Mouse (Mus musculus) large intestine, adult 2 months (tissue): ENCODE data around the gene Cfap100. TPM values are rescaled to one million over a fixed set of nuclear protein-coding genes. Genes with fewer than 3 reads are reported as not detected.

Experiments used
- DNase-seq: peaks from one replicate; pipeline ENCODE4 v3.0.0-alpha.2; 2012; ENCODE audit warnings: low read depth, low spot score
- WGBS: fragments of 180-500 bp; shearing (Covaris S2); methylation state at CpG from one replicate; pipeline ENCODE4 v1.1.7; 2018; 5-methylcytosine and 5-hydroxymethylcytosine counted together
- polyA plus RNA-seq: library from polyadenylated mRNA; depleted of rRNA; stranded (reverse); fragments of >200 nt; gene quantifications from 2 replicates; pipeline ENCODE4 v1.2.3, GENCODE M21; 2012; rRNA removed

Cfap100 gene
- polyA plus RNA-seq, result 0.08 and 0.30 TPM in 2 replicates

DNA sequence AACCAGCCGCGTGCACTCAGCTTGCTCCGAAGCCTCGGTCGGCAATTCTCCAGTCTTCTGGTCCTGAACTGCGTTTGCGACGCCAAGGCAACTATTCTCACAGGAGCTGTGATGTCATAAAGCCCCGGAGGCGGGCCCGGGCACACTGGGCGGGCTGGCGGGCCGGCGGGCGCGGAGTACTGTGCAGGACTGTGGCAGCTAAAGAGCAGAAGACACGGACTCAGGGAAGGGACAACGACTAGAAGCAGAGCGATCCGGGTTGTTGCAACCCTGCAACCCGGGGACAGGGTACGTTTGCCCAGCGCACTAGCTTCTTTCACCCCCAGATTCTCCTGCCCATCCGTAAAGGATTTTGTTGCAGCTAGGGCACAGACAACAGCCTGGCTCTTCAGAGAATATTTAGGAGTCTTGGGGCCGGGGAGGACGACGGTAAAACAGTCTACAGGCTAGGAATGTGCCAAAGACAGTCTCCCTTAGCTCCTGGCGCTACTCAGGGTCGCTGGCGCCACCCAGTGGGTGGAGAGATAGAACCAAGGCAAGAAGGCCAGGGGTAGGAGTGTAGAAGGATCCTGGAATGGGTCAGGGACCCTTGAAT lies at the start of gene Cfap100:
Gene Cfap100 (minus strand): TSS at position 418 of the 595 bp plus-strand sequence.
- no peak for DNase-seq
- WGBS, result 1% methylated on average over 31 of the region's 31 CpGs

DNA sequence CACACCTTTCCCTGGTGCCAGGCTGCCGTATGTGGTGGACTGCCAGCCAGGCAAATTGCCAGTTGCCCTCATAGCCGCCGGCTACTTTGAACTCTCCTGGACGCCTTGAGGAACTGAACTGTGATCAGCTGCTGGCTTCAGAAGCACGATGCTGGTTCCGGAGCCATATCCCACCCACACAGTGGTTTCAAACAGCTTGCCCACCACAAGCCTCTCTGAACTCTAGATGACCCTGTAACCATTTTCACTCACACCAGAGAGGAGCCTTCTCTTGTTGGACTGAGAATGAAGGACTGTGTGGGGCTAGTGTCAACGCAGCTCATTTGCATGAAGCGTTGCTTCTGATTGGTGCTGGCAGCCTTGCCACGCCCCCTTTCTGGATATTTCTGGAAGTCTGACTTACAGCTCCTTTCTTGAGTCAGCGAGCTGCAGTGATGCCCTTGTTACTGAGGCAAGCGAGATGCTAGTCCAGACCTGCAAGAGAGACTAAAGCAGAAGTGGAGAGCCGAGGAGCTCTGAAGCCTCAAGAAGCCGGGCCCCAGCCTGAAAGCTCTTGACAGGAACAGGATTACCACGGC lies 48.4 kb upstream of the Cfap100 start:
- no peak for DNase-seq
- WGBS, result 50% methylated on average over 14 of the region's 14 CpGs

DNA sequence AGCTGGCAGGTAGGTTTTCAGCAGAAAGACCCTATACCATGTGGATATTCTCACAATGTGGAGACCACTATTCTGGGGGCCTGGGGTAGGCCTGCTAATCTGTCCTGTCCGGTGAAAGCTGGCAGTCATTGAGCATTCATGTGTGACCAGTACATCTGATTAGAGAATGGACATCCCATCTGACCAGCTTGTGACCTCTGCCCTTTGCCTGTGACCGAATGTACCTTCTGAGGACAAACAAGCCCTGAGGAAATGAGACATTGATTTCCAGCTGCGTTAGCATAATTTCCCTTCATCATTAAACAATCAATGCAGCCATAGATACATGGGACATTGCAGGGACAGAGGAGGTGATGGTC lies 47.2 kb upstream of the Cfap100 start:
- no peak for DNase-seq
- 80% methylated on average over 3 of the region's 3 CpGs for WGBS

DNA sequence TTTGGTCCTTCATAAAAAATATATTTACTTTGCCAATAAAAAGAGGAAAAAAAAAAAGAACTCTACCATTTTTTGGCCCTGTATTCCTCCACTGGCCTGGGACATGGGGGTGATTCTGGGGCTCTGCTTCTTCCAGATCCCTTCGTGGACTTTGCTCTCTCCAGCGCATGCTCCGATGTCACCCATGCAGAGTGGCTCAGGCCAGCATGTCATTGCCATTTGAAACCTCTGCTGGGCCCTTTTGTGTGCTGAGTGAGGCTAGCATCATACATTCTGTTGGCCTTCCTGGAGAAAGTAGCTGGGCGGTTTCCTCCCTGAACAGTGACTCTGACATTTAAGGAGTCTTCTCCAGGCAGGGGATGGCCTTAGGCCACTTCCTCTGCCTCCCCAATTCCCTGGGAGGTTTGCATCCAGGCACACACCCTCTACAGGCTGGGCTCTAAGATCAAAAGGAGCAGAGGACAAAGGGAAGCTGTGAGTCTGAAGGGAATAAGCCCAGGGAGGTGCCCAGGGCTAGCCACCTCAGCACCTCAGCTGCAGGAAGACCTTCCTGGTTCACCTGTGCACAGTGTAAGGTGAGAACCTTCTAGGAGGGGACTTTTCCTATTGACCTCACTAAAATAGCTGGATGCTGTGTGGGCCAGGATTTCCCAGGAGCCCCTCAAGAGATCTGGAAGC lies 46.7 kb upstream of the Cfap100 start:
- WGBS, result 61% methylated on average over 4 of the region's 4 CpGs
- DNase-seq, result no peak

DNA sequence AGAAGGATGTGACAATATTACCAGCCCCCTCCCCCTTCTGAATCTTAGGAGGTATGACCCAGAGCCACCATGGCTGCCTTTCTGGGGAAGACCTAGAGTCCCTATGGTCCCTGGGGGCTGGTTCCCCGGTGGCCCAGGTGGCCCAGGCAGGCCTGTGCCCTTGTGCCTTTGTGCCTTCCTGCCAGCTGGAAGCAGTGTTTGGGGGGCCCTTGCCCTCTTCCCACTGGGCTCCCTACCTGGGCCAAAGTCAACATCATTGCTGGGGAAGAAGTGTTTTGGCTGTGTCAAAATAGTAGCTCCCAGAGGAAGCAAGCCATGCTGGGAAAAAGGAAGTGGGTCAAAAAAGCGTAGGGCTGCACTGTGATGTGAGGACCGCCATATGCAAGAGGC lies 45.8 kb upstream of the Cfap100 start:
- DNase-seq, result no peak
- WGBS, result 92% methylated on average over 3 of the region's 3 CpGs

DNA sequence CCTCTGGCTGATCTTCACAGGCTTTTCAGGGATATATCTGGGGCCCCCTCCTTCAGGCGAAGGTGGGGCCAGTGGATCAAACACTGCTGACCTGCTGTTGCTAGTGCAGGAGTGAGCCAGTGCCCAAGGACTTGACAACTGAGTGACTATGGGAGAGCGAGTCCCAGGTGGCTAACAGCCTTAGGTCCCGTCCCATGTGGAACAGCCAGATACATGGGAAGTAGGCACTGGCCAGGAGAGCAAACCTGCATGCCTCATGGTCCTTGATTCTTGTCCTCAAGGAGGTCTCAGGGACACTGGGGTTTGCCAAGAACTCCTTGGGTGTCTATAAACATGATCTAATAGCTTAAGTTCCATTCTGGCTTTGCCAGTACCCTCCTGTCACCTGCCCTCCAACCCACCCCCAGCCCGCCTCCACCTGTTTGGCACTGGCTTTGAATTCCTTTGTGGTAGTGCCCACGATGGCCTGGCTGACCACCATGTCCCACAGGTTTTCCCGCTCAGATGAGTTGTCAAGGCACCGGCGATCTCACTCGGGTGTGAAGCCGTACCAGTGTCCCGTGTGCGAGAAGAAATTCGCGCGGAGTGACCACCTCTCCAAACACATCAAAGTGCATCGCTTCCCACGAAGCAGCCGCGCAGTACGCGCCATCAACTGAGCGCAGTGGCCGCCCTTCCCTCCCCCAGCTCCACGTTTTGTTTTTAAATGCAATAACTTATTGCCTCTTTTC lies 45.2 kb upstream of the Cfap100 start:
- no peak for DNase-seq
- 96% methylated on average over 24 of the region's 24 CpGs for WGBS

DNA sequence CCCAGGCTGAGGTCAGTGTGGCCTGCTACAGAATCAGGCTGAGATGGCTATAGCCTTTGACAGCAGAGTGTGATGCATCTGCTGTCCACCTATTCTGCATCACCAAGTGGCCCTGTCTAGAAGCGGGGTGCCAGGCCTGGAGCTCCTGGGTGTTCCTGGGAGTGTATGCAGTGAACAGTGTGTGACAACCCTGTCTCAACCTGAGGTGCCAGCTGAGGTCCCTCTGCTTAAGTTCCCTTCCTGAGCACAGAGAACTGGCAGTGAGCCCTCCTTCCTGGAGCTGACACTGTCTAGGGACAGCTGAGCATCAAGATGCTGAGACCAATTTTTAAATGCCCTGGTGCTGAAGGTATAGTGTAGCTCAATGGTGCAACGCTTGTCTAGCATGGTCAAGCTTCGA lies 44.1 kb upstream of the Cfap100 start:
- no peak for DNase-seq
- WGBS, result 94% methylated on average over 3 of the region's 3 CpGs

DNA sequence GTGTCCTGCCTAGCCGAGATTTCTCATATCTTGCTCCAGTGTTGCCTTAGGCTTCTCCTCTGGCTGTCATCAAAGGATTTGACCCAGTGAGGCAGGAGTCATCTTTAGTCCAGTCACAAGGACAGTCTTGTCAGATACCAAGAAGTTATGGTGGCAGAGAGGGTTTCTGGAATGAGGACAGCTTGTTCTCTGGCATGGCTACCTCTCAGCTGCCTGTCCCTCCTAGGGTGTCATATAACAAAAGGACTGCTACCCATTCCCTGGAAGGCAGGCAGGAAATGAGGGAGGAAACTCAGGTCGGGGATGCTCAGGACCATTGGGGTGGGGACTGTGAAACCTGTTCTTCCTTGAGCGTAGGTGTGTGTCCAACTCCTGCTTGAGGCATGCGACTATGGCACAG lies 43.5 kb upstream of the Cfap100 start:
- 70% methylated on average over 4 of the region's 4 CpGs for WGBS
- DNase-seq, result no peak

DNA sequence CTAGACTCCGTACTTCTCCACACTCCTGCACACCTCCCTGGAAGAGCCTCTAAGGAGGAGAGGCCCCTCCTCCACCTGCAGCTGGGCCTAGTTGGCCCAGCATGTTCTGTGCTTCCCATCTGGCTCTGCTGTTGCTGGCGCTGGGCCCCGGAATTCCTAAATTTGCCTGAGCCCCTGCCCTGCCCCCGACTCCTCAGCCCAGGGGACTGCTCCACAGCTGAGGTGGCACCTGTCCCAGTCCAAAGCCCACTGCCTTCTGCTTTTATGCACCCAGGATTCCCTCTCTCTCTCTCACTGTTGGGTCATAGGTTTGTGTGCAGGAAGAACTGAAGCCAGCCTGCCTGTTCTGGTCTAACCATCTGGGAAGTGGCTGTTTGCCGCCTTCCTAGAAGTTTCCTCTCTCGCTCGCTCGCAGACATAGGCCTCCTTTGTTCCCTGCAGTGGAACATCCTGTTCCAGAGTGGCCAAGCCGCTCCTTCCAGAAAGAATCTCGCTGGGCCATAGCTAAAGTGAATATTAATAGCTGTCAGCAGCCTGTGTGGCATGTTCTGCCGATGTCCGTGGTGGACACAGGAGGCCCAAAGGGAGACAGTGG lies 42.4 kb upstream of the Cfap100 start:
- WGBS, result 59% methylated on average over 12 of the region's 12 CpGs
- DNase-seq, result no peak

DNA sequence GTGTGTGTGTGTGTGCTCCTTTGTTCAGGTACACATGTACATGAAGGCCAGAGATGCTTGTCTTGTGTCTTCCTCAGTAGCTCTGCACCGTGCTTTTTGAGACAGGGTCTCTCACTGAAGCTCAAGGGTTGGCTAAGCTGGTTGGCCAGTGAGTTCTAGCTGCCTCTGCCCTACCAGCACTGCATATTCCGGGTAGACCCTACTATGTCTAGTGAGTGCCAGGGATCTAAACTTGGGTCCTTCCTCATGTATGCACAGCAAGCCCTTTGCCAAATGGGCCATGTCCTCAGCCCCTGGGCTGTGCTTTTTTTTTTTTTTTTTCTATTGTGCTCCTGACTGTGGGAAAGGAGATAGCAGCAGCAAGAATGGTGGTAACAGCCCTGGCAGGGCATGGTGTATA lies 41.7 kb upstream of the Cfap100 start:
- DNase-seq, result no peak
- 81% methylated on average over 2 of the region's 2 CpGs for WGBS

DNA sequence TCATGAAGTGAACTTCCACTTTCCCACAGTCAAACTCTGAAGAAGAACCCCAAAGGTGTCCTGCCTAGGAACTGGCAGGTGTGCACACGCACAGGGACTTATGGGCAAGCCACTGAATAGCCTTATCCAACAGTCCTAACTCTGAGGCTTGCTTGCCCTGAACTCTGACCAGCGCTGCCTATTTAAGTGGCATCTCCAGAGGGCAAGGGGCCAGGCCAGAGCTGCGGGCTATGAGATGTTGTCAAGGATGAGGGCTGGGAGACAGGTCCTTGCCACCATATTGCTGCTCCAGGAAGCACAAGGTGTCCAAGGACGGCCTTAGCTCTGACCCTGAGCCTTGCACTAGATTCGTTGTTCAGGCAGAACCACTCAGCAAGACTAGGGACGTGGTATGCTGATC lies 40.4 kb upstream of the Cfap100 start:
- no peak for DNase-seq
- WGBS, result 82% methylated on average over 6 of the region's 6 CpGs

DNA sequence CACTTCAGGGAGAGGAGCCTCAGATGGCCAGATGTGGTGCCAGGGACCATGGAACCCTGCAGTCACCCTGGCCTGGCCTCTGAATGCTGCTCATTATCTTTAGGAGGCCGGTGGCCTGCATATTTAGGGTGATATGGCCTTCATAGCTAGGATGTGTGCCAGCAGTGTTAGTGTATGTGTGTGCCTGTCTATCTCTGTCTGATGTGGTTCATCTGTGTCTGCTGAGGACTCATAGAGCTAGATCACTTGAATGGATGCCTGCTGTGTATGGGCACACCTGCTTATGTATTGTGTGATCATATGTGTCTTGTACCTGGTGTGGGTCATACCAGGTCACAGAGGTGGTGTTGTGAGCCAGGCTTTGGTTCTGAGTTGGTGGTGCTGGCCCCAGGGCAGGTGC lies 39.6 kb upstream of the Cfap100 start:
- WGBS, result 72% methylated on average over 1 of the region's 1 CpGs
- no peak for DNase-seq

DNA sequence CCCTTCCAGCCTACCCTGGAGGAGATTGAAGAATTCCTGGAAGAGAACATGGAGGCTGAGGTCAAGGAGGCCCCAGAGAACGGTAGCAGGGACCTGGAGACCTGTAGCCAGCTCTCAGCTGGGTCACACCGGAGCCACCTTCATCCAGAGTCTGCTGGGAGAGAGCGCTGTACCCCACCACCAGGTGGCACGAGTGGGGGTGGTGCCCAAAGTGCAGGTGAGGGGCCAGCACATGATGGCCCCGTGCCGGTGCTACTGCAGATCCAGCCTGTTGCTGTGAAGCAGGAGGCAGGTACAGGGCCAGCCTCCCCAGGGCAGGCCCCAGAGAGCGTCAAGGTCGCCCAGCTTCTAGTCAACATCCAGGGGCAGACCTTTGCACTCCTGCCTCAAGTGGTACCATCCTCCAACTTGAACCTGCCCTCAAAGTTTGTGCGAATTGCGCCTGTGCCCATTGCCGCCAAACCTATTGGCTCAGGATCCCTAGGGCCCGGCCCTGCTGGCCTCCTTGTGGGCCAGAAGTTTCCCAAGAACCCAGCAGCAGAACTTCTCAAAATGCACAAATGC lies 38.3 kb upstream of the Cfap100 start:
- DNase-seq, result no peak
- WGBS, result 88% methylated on average over 12 of the region's 12 CpGs

DNA sequence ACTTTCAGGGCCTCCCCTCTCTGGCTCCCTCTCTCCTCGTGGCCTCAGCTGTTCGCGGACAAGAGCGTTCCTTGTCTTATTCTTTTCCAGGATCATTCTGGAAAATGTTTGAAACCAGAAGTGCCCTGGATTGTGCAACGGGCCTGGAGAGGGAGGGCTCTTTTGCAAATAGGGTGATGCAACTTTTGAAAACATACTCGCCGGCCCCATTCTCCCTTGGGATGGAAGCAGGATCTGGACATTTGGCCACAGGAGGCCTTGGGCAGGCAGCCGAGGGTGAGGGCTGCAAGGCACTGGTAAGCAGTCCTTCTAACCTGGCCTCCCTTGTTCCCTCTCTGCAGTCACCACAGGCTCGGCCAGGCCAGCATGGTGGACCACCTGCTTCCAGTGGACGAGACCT lies 37.5 kb upstream of the Cfap100 start:
- DNase-seq, result no peak
- 72% methylated on average over 10 of the region's 10 CpGs for WGBS

DNA sequence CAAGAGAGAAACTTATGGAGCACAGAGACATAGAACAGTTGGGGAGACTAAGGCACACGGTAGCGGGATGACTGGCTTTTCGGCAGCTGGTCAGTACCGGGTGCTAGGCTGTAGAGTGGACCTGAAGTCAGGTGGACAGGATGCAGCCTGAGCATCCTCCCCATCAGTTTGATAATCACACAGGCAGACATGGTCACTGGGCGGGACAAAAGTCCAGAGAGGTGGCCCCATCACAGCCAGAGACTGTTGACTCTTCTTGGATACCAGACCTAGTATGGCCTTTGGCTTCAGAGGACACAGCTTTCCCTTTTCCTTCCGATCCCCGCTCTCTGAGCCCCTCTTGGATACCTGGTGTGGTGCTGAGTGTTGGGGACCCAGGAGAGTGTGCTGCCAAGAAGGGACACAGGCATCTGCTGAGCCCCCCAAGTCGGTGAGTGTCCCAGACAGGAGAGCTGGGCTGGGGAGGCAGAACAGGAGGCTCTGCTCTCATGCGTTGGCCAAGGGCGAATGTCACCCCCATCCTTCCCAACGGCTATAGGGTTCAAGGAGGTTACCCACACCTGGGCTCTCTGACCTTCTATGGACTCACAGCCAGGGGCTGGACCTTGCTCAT lies 36.5 kb upstream of the Cfap100 start:
- 91% methylated on average over 11 of the region's 11 CpGs for WGBS

DNA sequence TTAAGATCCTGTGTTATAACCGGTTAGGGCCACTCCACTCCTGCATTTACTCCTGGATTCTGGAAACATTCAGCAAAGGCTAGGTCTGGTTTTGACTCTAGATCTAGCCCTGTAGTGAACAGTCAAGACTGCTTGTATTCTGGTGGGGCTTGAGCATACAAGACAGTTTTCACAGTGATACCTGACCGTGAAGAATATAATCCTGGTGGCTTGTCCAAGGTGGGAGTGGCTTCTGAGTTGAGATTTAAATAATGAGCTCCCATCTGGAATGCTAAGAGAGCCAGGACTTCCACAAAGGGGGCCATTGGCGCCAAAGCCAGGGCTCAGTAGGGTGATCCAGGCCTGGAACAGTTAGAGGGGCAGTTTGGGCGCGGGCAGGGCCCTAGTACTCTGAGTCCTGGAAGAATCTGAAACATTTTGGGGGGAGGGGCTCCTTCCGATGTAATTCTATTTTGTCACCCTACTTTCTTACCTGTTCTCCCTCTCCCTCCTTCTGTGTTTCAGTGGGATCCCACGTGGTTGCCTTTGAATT lies 35.4 kb upstream of the Cfap100 start:
- WGBS, result 53% methylated on average over 7 of the region's 7 CpGs

More for the DNA sequence above, 36.5 kb upstream of the Cfap100 start:
- no peak for DNase-seq

DNA sequence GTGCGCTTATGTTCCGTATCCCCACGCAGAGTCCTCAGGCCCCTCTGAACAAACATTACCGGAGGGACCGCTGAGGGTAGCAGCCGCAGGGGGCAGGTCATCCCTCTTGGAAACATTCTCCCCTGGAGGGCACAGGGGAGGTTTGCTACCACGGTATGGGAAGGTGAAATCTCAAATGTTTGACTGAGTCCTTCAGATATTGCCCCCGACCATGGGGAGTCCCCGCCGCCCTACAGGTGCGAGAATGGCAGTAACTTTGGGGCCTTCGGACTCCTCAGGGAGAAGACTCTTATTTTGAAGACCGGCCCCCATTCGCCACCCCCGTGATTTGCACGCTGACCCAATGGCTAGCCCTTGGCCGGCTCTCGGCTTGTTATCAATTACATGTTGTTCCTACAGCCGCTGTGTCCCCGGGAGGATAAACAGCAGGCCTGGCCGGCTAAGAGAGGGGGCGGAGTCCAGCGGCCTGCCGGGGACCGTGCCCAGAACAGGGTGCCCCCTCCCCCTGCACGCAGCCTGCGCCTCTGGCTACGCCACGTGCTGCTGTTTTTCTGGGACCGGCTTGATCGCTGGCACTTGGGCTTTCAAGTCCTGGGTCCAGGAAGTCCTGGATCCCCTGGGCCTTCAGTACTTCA lies 34.7 kb upstream of the Cfap100 start:
- DNase-seq, result no peak
- under 1% methylated on average over 31 of the region's 31 CpGs for WGBS

More for the DNA sequence above, 35.4 kb upstream of the Cfap100 start:
- no peak for DNase-seq

DNA sequence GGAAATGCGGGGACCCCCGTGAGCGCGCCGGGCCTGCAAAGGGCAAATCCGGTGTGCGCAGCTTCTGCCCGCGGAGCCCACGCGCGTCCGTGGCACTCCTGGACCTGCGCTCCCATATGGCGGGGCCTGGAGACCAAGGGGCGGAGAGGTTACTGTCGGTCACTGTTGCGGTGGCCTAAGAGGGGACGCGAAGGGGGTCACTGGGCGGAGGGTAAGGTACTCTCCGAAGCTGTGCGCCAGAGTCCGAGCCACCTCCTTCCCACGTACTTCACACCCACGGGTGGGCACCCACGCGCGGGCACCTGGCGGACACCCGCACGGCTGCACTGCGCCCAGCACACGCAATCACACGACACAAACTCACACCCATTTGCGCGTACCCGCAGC lies 34.2 kb upstream of the Cfap100 start:
- under 1% methylated on average over 38 of the region's 38 CpGs for WGBS
- DNase-seq, result no peak

DNA sequence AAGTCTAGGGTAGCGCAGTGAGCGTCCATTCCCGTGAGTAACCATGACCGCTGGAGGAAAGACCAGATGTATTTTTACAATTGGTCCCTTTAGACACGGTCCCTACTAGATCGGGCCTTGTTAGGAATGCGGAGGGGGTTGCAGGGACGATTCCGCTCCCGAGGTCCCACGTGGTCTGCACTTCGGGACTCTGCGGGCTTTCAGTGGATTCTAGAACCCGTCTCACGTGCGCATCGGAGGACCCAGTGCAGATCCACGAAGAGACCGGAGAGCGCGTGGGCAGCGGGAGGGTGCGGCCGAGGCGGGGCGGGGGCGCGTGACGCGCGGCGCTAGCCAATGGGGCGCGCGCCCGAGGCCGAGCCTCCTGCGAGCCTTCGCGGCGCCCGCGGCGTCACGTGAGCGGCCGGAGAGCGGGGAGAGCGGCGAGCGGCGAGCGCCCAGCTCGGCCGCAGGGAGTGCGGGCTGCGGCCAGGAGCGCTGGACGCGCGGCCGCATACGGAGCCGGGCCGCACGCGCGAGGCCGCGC lies 33.6 kb upstream of the Cfap100 start, which contains the start of gene Klf15:
Gene Klf15 (plus strand): TSS at position 396 of the 526 bp plus-strand sequence.
- DNase-seq, result no peak
- WGBS, result 2% methylated on average over 70 of the region's 70 CpGs
